Mouse (Mus musculus): ENCODE measurements at regions not wholly inside any gene's neighbourhood (a gene's known extent, or its start where the extent isn't known, plus 50 kb on each side); places are given as distances from the start of the nearest gene placed in this dataset.

DNA sequence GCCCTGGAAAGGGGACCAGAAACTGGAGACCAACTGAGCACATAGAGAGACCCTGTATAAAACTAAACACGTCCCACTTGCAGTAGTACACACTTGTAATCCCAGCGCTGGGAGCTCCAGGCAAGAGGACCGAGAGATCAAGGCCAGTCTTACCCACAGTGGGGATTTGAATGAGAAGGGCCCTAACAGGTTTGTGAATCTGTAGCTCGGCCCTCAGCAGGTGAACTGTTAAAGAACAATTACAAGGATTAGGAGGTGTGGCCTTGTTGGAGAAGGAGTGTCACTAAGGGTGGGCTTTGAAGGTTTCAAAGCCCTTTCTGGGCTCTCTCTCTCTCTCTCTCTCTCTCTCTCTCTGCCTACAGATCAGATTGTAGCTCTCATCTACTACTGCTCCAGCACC, 76.5 kb upstream of the Sertad2 start:
- TF ChIP-seq POLR2A (IDR thresholded peaks at IDR 0.05; ENCODE audit: borderline replicate concordance, control insufficient read depth, low read depth, low read length) (no peak), CTCF (IDR thresholded peaks at IDR 0.05; ENCODE audit: control insufficient read depth, insufficient read depth, low read length) (no peak)
- H3K27ac ChIP-seq (ENCODE audit: control insufficient read depth, insufficient read depth, low read depth, low read length, poor library complexity): no peak overlapping the region
- 88% methylated on average over 4 of the region's 4 CpGs for WGBS
- H3K4me3 ChIP-seq (replicated peaks; ENCODE audit: control insufficient read depth, low read depth, low read length): no peak overlapping the region
- H3K4me1 ChIP-seq (ENCODE audit: control insufficient read depth, insufficient read depth, low read length): peaks cover 12% of the 10 kb centered on the region

DNA sequence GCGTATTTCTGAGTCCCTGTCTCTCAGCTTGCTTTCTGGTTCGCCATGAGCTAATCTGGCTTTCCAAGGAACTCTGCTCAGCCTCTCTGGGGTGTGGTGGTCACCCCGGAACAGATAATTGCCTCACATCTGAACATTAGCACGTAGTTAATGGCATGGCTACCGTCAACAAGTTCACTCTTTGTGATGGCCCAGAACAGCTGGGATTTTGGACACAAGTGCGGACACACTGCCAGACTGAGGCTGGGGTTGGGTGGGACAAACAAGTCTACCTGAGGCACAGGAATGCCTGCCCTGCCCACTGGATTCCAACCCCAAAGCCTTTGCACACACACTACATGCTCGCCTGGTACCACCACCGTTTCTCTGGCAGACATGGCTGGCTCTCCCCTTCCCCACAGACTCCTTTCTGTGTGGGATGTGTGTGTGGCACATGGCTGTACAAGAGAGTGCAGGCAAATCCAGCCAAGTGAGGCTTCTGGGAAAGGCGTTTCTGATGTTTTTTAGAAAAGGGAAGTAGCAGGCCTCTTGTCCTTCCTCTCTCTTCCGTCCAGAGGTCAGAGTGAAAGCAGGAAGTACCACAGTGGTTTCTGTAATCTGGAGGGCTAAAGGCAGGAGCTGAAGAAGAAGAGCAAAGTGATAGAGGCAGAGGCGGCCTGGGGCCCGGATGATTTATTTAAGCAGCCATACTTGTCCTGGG, 74.6 kb upstream of the Sertad2 start:
- no peak for TF ChIP-seq CTCF (IDR thresholded peaks at IDR 0.05; ENCODE audit: control insufficient read depth, insufficient read depth, low read length)
- no peak for TF ChIP-seq POLR2A (IDR thresholded peaks at IDR 0.05; ENCODE audit: borderline replicate concordance, control insufficient read depth, low read depth, low read length)
- Histone ChIP-seq H3K4me1 (ENCODE audit: control insufficient read depth, insufficient read depth, low read length) (peaks cover 11% of the 10 kb centered on the region), H3K4me3 (replicated peaks; ENCODE audit: control insufficient read depth, low read depth, low read length) (no peak overlapping the region), H3K27ac (ENCODE audit: control insufficient read depth, insufficient read depth, low read depth, low read length, poor library complexity) (peak overlapping the region; percentile 84)
- 48% methylated on average over 12 of the region's 12 CpGs for WGBS

DNA sequence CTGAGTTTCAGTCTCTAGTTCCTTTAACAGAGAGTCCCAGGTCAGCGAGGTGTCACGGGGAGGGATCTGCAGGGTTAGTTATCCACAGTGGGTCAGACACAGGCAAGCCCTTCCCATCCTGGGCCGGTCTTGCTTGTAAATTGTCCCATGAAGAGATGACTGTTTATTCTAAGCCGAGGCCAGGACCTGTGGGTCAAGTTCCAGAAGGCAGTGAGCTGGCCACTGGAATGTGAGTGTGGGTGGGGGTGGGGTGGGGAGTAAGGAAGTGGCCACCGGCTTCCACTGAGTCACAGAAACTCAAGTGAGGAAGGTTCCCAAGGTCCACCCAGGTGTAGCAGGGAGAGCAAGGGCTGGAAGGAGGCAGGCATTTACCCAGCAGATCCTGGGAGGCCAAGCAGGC, 73.7 kb upstream of the Sertad2 start:
- H3K27ac ChIP-seq (ENCODE audit: control insufficient read depth, insufficient read depth, low read depth, low read length, poor library complexity): 0 out of 2 replicates have a peak overlapping the region, but pooled peaks have one; percentile 7
- 61% methylated on average over 5 of the region's 5 CpGs for WGBS
- TF ChIP-seq CTCF (IDR thresholded peaks at IDR 0.05; ENCODE audit: control insufficient read depth, insufficient read depth, low read length) (no peak), POLR2A (IDR thresholded peaks at IDR 0.05; ENCODE audit: borderline replicate concordance, control insufficient read depth, low read depth, low read length) (no peak)
- H3K4me3 ChIP-seq (replicated peaks; ENCODE audit: control insufficient read depth, low read depth, low read length): no peak overlapping the region
- peaks cover 8% of the 10 kb centered on the region for H3K4me1 ChIP-seq (ENCODE audit: control insufficient read depth, insufficient read depth, low read length)

DNA sequence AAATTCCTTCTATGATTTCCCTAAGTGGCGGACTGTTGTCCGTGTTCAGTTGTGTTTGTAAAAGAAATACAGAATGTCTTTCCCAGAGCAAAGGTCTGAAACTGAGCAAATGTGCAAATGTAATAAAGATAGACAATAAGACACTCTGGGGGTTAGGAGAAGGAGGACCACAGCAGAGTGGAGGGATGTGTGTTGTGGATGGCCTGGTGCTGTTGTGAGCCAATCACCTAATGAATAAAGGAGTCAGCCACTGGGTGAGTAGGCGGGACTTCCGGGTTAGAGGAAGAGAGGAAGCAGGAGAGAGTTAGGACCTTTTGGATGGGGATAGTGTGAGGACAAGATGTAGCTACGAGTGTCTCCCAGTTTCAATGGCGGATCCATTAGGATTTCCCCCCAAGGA, 72.7 kb upstream of the Sertad2 start:
- H3K4me1 ChIP-seq (ENCODE audit: control insufficient read depth, insufficient read depth, low read length): peaks cover 7% of the 10 kb centered on the region
- 80% methylated on average over 6 of the region's 6 CpGs for WGBS
- no peak overlapping the region for H3K27ac ChIP-seq (ENCODE audit: control insufficient read depth, insufficient read depth, low read depth, low read length, poor library complexity)
- H3K4me3 ChIP-seq (replicated peaks; ENCODE audit: control insufficient read depth, low read depth, low read length): no peak overlapping the region
- no peak for TF ChIP-seq POLR2A (IDR thresholded peaks at IDR 0.05; ENCODE audit: borderline replicate concordance, control insufficient read depth, low read depth, low read length)
- no peak for TF ChIP-seq CTCF (IDR thresholded peaks at IDR 0.05; ENCODE audit: control insufficient read depth, insufficient read depth, low read length)

DNA sequence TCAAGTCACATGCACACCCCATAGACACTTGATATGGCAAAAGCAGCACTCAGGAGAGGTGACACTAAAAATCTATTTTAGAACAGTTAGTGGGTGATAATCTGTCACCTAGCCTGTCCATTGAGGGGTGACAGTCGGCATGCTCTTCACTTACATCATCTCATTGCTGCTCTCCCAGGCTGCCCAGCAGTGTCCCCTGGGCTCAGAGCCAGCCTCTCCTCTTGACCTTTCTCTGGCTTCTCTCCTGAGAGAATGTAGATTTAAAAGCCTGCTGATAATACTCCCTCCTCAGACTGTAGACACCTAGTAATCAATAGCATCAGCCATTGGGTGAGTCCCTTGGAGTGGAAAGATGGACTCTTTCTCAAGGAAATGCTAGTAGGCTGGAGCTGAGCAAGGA, 70.7 kb upstream of the Sertad2 start:
- H3K4me1 ChIP-seq (ENCODE audit: control insufficient read depth, insufficient read depth, low read length): peaks cover 5% of the 10 kb centered on the region
- no peak overlapping the region for H3K4me3 ChIP-seq (replicated peaks; ENCODE audit: control insufficient read depth, low read depth, low read length)
- TF ChIP-seq CTCF (IDR thresholded peaks at IDR 0.05; ENCODE audit: control insufficient read depth, insufficient read depth, low read length) (no peak), POLR2A (IDR thresholded peaks at IDR 0.05; ENCODE audit: borderline replicate concordance, control insufficient read depth, low read depth, low read length) (no peak)
- 82% methylated on average over 1 of the region's 1 CpGs for WGBS
- H3K27ac ChIP-seq (ENCODE audit: control insufficient read depth, insufficient read depth, low read depth, low read length, poor library complexity): no peak overlapping the region

DNA sequence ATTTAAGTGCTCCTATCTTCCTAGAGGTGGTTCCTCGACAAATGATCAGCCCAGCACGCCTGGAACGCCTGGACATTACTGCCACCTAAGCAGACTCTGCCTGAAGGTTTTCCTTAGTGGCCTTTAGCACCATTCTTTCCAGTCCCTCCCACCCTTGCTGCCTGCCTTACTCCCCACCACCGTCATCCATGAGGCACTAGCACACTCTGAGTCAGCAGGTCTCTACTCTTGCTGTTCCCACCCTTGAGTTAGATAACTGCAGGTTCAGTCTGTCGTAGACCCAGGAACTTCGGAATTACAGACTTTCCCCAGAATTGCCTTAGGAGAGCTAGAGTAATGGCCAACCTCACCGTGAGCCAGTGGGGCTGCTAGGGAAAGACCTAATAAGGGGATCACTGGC, 67.4 kb upstream of the Sertad2 start:
- Histone ChIP-seq H3K4me1 (ENCODE audit: control insufficient read depth, insufficient read depth, low read length) (no peaks in the 10 kb centered on the region; the same call in 1 of the 2 replicates), H3K27ac (ENCODE audit: control insufficient read depth, insufficient read depth, low read depth, low read length, poor library complexity) (no peak overlapping the region), H3K4me3 (replicated peaks; ENCODE audit: control insufficient read depth, low read depth, low read length) (no peak overlapping the region)
- WGBS: 86% methylated on average over 7 of the region's 7 CpGs
- no peak for TF ChIP-seq CTCF (IDR thresholded peaks at IDR 0.05; ENCODE audit: control insufficient read depth, insufficient read depth, low read length)
- no peak for TF ChIP-seq POLR2A (IDR thresholded peaks at IDR 0.05; ENCODE audit: borderline replicate concordance, control insufficient read depth, low read depth, low read length)

DNA sequence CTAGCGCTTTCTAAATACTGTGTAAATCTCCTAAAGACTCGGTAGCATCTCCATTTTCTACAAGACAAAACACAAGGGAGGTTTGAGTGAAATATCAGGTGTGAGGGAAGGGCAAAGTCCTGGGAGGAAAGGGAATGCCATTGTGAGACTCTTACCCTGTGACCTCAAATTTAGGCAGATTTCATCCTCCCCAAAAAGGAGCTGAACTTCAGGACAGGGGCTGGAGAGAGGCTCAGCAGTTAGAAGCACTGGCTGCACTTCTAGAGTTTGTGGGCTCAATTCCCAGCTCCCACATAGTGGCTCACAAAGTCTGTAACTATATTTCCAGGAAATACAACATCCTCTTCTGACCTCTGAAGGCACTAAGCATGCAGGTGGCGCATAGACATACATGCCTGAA, 66.6 kb upstream of the Sertad2 start:
- no peaks in the 10 kb centered on the region; the same call in 1 of the 2 replicates for H3K4me1 ChIP-seq (ENCODE audit: control insufficient read depth, insufficient read depth, low read length)
- WGBS: 85% methylated on average over 3 of the region's 3 CpGs
- TF ChIP-seq POLR2A (IDR thresholded peaks at IDR 0.05; ENCODE audit: borderline replicate concordance, control insufficient read depth, low read depth, low read length): no peak
- TF ChIP-seq CTCF (IDR thresholded peaks at IDR 0.05; ENCODE audit: control insufficient read depth, insufficient read depth, low read length): no peak
- no peak overlapping the region for H3K27ac ChIP-seq (ENCODE audit: control insufficient read depth, insufficient read depth, low read depth, low read length, poor library complexity)
- H3K4me3 ChIP-seq (replicated peaks; ENCODE audit: control insufficient read depth, low read depth, low read length): no peak overlapping the region

DNA sequence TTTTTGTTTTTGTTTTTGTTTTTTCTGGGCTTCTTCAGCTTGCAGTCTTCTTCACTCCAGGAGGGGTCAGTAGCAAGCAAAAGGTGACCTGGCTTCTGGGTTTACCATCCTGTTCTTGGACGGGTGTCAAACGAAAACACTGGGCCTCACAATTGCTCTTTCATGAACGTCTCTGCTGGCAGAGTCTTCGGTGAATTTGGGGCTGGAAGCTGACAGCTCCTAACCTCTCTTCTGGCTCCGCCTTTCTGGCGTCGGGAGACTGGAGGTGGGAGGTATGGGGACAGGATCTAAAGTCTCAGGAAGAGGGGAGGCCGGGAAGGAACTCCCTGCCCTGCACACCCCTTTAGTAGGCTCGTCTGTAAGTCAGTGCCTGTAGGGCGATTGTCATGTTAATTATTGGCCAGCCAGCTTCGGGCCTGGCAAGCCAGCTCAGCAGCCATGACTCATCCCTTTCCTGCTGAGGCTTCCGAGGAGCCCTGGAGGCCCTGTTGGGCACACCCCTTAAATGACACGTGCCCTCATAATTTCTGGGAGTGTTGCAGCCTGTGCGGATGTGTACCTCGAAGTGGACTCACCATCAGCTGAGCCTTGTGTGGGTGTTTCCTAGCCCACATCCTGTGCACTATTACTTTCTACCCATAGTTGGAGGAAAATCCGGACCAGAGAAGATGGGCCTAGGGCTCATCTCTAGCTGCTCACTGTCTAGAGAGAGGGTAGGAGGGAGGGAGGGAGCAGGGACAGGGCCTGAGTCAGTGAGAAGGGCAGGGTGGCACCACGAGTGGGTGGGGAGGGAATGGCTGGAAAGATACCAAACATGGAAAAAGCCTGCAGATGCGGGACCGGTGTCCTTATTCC, 65.6 kb upstream of the Sertad2 start:
- TF ChIP-seq CTCF (IDR thresholded peaks at IDR 0.05; ENCODE audit: control insufficient read depth, insufficient read depth, low read length) (no peak), POLR2A (IDR thresholded peaks at IDR 0.05; ENCODE audit: borderline replicate concordance, control insufficient read depth, low read depth, low read length) (no peak)
- Histone ChIP-seq H3K27ac (ENCODE audit: control insufficient read depth, insufficient read depth, low read depth, low read length, poor library complexity) (no peak overlapping the region), H3K4me1 (ENCODE audit: control insufficient read depth, insufficient read depth, low read length) (no peaks in the 10 kb centered on the region; the same call in 1 of the 2 replicates), H3K4me3 (replicated peaks; ENCODE audit: control insufficient read depth, low read depth, low read length) (no peak overlapping the region)
- 32% methylated on average over 19 of the region's 19 CpGs for whole genome bisulfite sequencing
